Mouse (Mus musculus): Measurements from ENCODE around the gene Fubp1. TPM values are rescaled to one million over a fixed set of nuclear protein-coding genes. Genes with fewer than 3 reads are reported as not detected.

The Fubp1 gene
- 100 to 1,000 TPM; 136 to 139 TPM for total RNA-seq (2021)
- long read RNA-seq, full-length matches to known transcripts, result 32 of 62 reads
- long read RNA-seq, partial matches to known transcripts, result 6 of 62 reads
- long read RNA-seq, other reads (novel, unspliced or antisense), result 24 of 62 reads

DNA sequence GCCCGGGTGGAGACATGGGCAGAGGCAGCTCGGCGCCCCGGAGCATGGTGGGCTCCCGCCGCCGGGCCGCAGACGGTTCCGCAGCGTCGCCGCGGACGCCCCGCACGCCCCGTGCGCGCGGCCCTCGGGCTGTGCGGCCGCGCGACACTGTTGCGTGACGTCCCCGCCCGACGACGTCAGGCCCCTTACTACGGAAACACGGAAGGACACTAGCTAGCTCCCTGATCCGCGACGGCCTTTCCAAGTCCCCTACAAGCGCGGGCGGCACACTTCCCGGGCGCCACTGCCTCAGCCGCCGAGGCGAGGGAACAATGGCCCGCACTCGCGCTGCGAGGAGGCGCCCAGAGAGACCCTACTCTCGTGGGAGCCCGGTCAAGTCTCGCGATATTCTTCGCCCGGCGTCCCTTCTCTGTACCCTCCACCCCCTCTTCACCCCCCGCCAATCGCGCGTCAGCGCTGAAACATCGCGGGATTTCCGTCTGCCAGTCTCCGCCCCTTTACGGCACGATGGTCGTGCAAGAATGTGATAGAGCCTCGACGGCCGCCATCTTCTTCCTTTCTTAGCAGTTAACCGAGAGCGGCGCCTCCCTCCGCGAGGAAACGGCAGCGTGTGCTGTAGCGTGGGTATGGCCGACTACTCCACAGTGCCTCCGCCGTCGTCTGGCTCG lies at the start of gene Fubp1, which contains the start of gene Dnajb4:
Fubp1 (plus strand) TSS at position 456 of the 668 bp plus-strand sequence.
Dnajb4 (minus strand) TSS at position 336 of the 668 bp plus-strand sequence.
- DNase-seq (ENCODE audit: low spot score in 2 of 2), result peak; percentile 99 to 100

DNA sequence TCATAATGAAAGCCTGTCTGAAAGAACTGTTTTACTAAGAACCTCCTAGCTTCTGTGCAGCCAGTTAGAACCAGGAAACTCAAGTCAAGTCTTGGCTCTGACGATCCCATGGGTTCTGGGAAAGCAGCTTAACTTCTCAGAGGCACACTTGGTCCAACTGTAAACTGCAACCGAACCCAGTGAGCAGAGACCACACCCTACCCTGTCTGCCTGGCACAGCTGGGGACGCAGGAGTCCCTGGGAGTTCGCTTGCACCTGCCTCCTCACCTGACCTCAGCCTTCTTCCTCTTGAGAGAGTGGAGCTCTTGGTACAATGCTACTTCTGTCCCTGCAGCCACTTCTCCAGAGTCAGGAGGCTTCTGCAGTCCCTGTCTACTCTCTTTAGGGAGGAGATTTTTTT lies 49.6 kb upstream of the Fubp1 start:
- no peak for DNase-seq (ENCODE audit: low spot score in 2 of 2)

DNA sequence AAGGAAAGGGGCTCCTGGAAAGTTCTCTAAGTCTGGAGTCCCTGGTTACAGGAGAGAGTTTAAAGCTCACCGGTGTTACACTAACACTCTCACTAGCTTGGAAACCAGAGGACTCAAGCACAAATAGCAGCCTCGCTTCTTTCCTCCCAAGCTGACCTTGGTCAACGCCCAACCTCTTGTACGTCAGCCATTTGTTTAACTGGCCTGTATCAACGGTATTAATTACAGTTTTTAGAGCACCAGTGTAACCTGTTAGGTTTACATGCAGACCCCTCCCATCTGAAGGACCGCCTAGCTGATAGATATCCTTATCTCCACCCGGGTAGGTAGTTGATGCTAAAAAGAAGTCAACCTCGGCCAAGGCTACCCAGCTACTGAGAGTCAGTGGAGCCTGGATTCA lies 46.9 kb upstream of the Fubp1 start:
- no peak for DNase-seq (ENCODE audit: low spot score in 2 of 2)

DNA sequence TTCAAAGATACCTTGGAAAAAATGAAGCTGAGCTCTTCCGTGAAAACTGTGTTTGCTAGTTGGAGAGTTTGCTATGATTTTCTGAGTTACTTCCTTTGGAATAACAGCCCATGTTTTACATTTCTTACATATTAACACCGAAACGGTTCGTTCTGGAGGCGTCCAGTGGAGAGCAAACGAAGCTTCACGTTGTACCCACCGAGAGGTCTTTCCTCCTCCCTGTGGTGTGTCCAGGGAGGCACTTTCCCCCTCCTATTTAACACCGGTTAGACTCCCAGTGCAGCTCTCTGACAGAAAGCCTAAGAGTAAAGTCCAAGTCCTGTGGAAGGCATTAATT lies 45.2 kb upstream of the Fubp1 start:
- no peak for DNase-seq (ENCODE audit: low spot score in 2 of 2)

- DNase-seq (ENCODE audit: low spot score in 2 of 2), result peak in 1 of 2 experiments; percentile 36
Measured at GRCm38 (mm10) chr3:152165351-152166098, 44.7 kb upstream of the Fubp1 start.

DNA sequence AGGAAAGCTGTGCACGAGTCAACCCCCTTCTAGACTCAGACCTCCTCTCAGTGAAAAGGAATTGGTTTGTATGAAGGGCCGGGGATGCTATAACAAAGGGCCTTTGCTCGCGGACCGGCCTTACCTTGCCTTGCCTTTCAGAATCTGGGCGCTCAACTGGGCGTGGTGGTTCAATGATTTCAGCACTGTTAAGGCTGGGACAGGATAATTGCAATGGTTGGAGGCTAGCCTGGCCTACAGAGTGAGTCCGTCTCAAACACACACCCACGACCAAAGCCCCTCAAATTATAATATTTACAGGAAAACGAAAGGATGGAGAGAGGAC lies 44.2 kb upstream of the Fubp1 start, which contains the start of gene Gipc2:
Gipc2 (minus strand) TSS at position 132 of the 325 bp plus-strand sequence.
- no peak for DNase-seq (ENCODE audit: low spot score in 2 of 2)

- no peak for DNase-seq (ENCODE audit: low spot score in 2 of 2)
Measured at GRCm38 (mm10) chr3:152166699-152167451, 43.3 kb upstream of the Fubp1 start.

DNA sequence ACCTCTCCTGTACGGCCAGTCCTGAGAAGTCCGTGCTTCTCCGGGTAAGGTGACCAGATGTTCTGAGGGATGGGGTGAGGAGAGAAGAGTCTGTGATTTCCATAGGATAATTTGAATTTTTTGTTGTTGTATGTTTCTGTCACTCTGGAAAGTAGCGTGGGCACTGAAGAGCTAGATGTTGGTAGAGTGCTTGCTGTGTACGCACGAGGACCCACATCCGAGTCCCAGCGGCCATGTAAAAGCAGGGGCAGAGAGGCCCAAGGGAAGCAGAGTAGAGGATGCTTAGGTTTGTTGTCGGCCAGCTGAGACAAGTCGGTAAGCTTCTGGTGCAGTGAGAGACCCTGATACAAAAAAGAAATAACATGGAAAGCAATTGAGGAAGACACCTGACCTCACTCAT lies 42.2 kb upstream of the Fubp1 start:
- no peak for DNase-seq (ENCODE audit: low spot score in 2 of 2)

DNA sequence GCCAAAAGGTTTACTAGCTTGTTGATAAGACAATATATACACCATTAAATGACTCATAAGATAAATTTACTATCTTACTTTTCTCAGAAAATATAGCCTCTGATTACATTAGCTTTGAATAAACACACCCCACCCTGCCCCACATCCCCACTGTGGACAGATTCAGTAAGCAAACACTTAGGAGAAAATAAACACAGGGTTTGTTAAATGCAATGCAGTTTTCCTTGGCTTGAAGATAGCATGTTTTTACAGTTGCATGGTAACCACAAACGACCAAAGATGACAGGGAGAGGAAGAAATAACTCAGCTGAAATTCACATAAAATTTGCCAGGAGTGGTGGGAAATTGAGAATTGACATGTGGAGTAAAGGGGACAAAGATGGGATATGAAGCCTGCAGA lies 39.8 kb upstream of the Fubp1 start:
- DNase-seq (ENCODE audit: low spot score in 2 of 2), result no peak

DNA sequence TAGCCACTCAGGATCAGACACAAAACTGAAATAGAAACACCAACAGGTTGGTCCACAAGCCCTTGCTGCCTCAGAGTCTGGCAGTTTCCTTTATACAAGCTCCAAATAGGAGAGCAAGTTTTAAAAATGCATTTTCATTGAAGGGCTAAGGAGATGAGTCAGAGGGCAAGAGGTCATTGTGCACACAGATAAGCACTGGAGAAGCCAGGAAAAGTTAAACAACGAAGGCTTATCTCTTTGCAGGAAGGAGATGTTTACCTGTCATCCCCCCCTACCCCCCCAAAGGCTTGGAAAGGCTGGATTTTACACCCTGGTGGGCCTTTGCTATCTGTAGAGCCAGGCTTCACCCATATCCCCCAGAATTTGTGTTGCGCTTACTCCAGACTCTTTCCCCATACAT lies 39.0 kb upstream of the Fubp1 start:
- DNase-seq (ENCODE audit: low spot score in 2 of 2), result no peak

DNA sequence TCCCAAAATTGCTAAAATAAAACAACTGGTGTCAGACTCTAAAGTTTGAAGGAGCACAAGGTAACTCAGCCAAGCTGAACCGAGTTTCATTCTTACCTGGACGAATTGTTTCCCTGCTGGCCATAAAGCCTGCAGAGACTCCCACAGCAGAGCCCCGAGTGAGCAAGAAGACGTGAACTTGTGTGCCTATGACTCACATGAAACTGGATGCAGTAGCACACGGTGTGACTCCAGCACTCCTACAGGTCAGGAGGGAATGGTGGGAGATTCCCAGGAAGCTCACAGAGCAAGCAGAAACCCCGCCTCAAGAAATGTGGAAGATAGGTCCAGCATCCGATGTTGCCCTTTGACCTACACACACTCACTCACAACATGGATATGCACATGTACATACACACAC lies 38.4 kb upstream of the Fubp1 start:
- DNase-seq (ENCODE audit: low spot score in 2 of 2), result no peak

- DNase-seq (ENCODE audit: low spot score in 2 of 2), result no peak
Measured at GRCm38 (mm10) chr3:152172322-152172935, 37.8 kb upstream of the Fubp1 start.

- no peak for DNase-seq (ENCODE audit: low spot score in 2 of 2)
Measured at GRCm38 (mm10) chr3:152178816-152179215, 31.4 kb upstream of the Fubp1 start.

GRCm38 (mm10) chr3:152179285-152179684 lies 30.9 kb upstream of the Fubp1 start:
- DNase-seq (ENCODE audit: low spot score in 2 of 2), result no peak

GRCm38 (mm10) chr3:152180624-152181023 lies 29.6 kb upstream of the Fubp1 start:
- DNase-seq (ENCODE audit: low spot score in 2 of 2), result no peak

DNA sequence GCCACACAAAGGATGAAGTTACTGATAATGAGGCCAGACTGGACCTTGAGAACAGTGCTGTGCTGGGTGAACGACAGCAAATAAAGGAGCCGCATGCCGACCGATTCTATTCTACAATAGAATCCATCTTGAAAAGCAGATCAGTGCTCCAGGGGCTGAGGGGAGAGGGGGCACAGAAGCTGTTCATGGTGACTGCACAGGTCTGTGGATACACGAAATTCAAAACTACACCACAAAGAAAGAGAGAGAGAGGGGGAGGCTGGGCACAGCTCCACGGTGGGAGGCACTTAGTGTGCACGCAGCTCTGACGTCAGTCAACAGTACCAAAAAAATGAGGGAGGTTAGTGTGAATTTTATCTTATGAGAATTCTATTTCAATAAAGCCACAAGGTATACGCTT lies 26.7 kb upstream of the Fubp1 start:
- DNase-seq (ENCODE audit: low spot score in 2 of 2), result no peak

DNA sequence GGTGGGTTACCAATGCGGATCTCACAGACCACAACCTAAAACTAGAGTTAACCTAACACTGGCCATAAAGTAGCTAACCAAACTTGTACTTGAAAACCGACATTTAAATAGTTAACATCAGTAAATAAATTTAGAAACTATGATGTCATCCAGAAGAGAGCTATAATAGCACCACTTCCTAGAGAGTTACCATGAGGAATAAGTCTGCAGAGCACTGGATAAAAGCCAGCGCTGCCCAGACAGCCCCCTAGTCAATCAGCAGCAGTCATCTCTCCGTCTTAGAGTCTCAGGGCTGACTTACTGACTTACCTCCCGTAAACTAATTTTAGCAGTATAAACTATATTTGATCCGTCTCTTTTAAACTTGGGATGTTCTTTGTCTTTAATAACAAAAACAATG lies 24.1 kb upstream of the Fubp1 start:
- DNase-seq (ENCODE audit: low spot score in 2 of 2), result no peak

- DNase-seq (ENCODE audit: low spot score in 2 of 2), result no peak
Measured at GRCm38 (mm10) chr3:152189306-152189705, 20.9 kb upstream of the Fubp1 start.

DNA sequence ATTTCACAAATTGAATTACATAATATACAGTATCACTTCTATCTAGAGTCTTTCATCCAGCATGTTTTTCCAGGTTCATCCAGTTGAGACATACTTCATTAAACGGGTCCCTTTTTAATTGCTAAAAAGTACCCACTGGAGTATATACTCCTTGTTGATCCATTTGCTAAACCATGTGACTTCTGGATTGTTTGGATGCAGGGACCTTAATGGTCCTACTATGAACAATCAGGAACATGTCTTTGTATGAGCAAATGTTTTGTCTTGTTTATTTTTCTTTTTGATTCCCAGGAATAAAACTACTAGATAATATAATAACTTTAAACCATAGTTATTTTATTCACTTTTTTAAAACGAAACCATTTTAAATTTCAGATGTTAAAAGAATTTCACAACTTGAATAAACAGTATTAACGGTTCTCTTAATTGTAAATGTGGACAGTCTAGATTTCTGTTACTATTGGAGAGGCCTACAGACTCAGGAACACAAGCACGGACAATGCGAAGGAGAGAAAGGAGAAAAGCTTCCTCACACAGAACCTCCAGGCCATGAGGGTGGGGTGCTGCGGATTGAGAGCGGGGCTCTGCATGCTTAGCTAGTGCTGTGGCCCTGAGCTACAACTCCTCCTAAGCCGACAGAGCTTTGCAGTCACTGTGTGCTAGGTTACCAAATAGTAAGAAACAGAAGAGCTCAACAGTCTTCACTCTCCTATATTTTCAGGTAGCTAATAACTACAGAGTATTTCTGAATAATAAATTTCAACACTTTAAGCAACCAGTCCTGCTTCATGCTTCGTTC lies 19.3 kb upstream of the Fubp1 start:
- DNase-seq (ENCODE audit: low spot score in 2 of 2), result no peak

DNA sequence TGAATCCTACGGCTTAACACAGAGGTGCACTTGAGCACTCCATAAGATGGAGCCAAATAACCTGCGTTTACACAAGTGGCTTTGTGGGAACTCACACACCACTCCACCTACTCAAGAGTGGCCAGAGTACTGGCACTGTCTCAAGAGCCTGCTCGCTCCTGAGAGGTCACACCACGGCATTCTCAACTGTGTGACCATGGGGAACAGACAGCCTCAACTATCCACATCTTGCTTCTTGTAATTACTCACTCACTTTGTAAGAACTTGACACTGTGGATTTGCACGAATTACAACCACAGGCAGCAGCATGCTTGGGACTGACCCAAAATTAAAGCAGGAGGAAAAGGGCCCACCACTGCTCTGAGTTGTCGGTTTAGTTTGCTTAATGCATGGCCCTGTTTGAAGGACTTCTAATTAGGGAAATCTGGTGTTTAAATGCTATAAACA lies 18.4 kb upstream of the Fubp1 start:
- DNase-seq (ENCODE audit: low spot score in 2 of 2), result no peak

Measured in layer of hippocampus, postnatal 10 days (tissue).